Comparison of ENCODE assay signal across 8 mouse cellular contexts in the genomic region with DNA sequence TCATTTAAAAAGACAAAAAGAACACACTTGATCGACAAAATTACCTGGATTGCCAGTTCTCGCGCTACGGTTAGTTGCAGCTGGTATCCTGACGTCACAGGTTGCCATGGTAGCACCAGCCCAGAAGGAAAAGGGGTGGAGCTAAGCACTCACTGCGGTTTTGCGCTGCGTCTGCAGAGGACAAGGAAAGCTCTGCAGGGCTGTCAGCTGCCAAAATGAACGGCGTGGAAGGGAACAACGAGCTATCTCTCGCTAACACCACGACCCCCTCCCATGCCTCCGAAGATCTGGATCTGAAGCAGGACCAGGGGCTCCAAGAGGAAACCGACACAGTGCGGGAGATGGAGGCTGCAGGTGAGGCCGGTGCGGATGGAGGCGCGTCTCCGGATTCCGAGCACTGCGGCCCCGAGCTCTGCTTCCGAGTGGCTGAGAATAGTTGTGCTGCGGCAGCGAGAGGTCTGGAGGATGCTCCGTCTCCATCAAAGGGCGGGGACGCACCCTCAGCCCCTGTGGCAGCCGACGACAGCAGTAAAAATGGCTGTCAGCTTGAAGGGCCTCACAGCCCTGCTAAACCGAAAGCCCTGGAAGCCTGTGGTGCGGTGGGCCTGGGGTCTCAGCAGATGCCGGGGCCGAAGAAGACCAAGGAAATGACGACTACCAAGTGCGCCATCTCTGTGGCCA. TPM values are rescaled to one million over a fixed set of nuclear protein-coding genes. Genes with fewer than 3 reads are reported as not detected.
DNase-seq lines count a peak whose midpoint lies in the region; TF ChIP-seq lines count a peak whose summit lies in the region.

Tspyl4 (plus strand) TSS at position 144 of the 681 bp plus-strand sequence.

- peak within 1 kb of the TSS; percentile 82 for H3K4me3 ChIP-seq in left cerebral cortex, adult 2 months
- peak within 1 kb of the TSS; percentile 87 for H3K4me3 ChIP-seq in macrophage (ENCODE audit: inconsistent target)

- under 1% methylated on average over 38 of the region's 38 CpGs for WGBS in macrophage (ENCODE audit: missing documents)

- H3K27ac ChIP-seq in left cerebral cortex, adult 2 months, result peak within 1 kb of the TSS; percentile 99
- H3K27ac ChIP-seq in macrophage, result peak within 1 kb of the TSS; percentile 38; the same call in 1 of the 2 replicates

- no peaks in the 10 kb centered on the region for H3K36me3 ChIP-seq in macrophage (ENCODE audit: inconsistent target)

- H3K79me2 ChIP-seq in macrophage (ENCODE audit: inconsistent target), result peaks cover 9% of the 10 kb centered on the region; the same call in 1 of the 2 replicates

- peak; percentile 92 to 97 for DNase-seq in adrenal gland, adult (ENCODE audit: inconsistent age in 2 of 2, low spot score in 1 of 2)
- peak; percentile 99 for DNase-seq in embryo, embryonic 10 days (ENCODE audit: low spot score)
- peak; percentile 78 to 83 for DNase-seq in gastrocnemius, adult 8-10 months (ENCODE audit: low spot score in 2 of 2)
- peak; percentile 96 for DNase-seq in hindlimb bud, embryonic 11.5 days (ENCODE audit: extremely low spot score, low read depth, low spot score)
- DNase-seq in left cerebral cortex, adult 2 months (ENCODE audit: extremely low spot score in 1 of 2, low spot score in 2 of 2), result peak; percentile 92 to 93
- DNase-seq in retina, postnatal 7 days (ENCODE audit: low read depth, low spot score), result peak; percentile 85
- DNase-seq in urinary bladder, adult 18-20 months (ENCODE audit: low spot score in 2 of 2), result peak; percentile 71 to 84

- no peak for TF ChIP-seq CTCF in left cerebral cortex, adult 2 months (IDR thresholded peaks at IDR 0.05)

- intact Hi-C loops in left cerebral cortex, adult 2 months (cut with DNase I), result loop anchor here (1.0 kb wide), 1 partner anchor 15 kb away; the partner anchor contains the start of gene Tspyl1

RNA-seq across cellular contexts. Expression of gene Tspyl4, which starts in this region (rescaled TPM):
- 1 to 10 TPM; 1.3 to 1.7 (median 1.4) TPM for total RNA-seq in gastrocnemius, adult 8-10 months (2022)
- 100 to 1,000 TPM; 386 to 404 TPM for total RNA-seq in left cerebral cortex, adult 2 months (2021)
- 10 to 100 TPM in 1 of 26 experiments, 1 to 10 TPM in 19, under 1 TPM in 6; 0.62 to 11.7 (median 2.3) TPM for total RNA-seq in macrophage (2018; cell fraction: chromatin; rRNA removed)
- total RNA-seq in macrophage (2018; cell fraction: cytosol; rRNA removed), result 10 to 100 TPM in 15 of 26 experiments, 1 to 10 TPM in 11; 4.9 to 15.0 (median 10.5) TPM
- total RNA-seq in macrophage (2018; cell fraction: nucleus; rRNA removed), result 10 to 100 TPM in 6 of 26 experiments, 1 to 10 TPM in 20; 2.6 to 31.1 (median 5.2) TPM
- 5.7 to 7.8 TPM (median 7.4 TPM) in 3 replicates for polyA plus RNA-seq in macrophage (2018)

Comparison
In these comparisons a context has a peak if more than half of its experiments do, and no peak if none do; other contexts are left out.
1. Peak in every context shown above with its lines: DNase-seq, H3K4me3 ChIP-seq and H3K27ac ChIP-seq.
2. RNA of gene Tspyl4 (total RNA-seq): 386 to 404 TPM in left cerebral cortex, adult 2 months; 1.3 to 1.7 TPM in gastrocnemius, adult 8-10 months; every median in the first group is over 100 times any median in the second.